11 mouse cellular contexts compared by ENCODE assay signal in genomic region chr2:106972851-106973250, GRCm38 (mm10). TPM values are rescaled to one million over a fixed set of nuclear protein-coding genes. Genes with fewer than 3 reads are reported as not detected.
DNase-seq lines count a peak whose midpoint lies in the region; ATAC-seq and TF ChIP-seq lines count a peak whose summit lies in the region.
"Had no signal": no experiment of that assay in that cellular context is flagged by ENCODE, and none has a peak within 500 bp of the region (broad histone marks: within the 10 kb centered on the region; RNA-seq: fewer than 3 reads in every experiment).

No protein-coding gene starts in this region.

- H3K27me3 ChIP-seq in forebrain, embryonic 11.5 days (ENCODE audit: control insufficient read depth, insufficient read depth, low read length), result no peaks in the 10 kb centered on the region
- H3K27me3 ChIP-seq in forebrain, embryonic 16.5 days (replicated peaks; ENCODE audit: control insufficient read depth, insufficient read depth, low read length), result no peaks in the 10 kb centered on the region
- H3K27me3 ChIP-seq in hindbrain, embryonic 14.5 days (ENCODE audit: control insufficient read depth, insufficient read depth, low read length), result no peaks in the 10 kb centered on the region
- H3K27me3 ChIP-seq in midbrain, embryonic 14.5 days (ENCODE audit: control insufficient read depth, insufficient read depth, low read length), result no peaks in the 10 kb centered on the region

- no peak for ATAC-seq in forebrain, embryonic 11.5 days (replicated peaks; ENCODE audit: low FRiP score)
- ATAC-seq in forebrain, embryonic 16.5 days, result no peak
- no peak for ATAC-seq in hindbrain, embryonic 14.5 days (ENCODE audit: low FRiP score)
- no peak for ATAC-seq in midbrain, embryonic 14.5 days (ENCODE audit: low FRiP score, low TSS enrichment)

- no peak overlapping the region for H3K9ac ChIP-seq in forebrain, embryonic 11.5 days (ENCODE audit: low read length)
- no peak overlapping the region for H3K9ac ChIP-seq in forebrain, embryonic 16.5 days (replicated peaks; ENCODE audit: low read depth, low read length)
- 0 out of 2 replicates have a peak overlapping the region, but pooled peaks have one; percentile 88 for H3K9ac ChIP-seq in hindbrain, embryonic 14.5 days
- H3K9ac ChIP-seq in midbrain, embryonic 14.5 days (replicated peaks; ENCODE audit: low read length), result no peak overlapping the region

- peak overlapping the region; percentile 64 for H3K4me2 ChIP-seq in forebrain, embryonic 11.5 days (ENCODE audit: low read depth, low read length, severe bottlenecking)
- H3K4me2 ChIP-seq in forebrain, embryonic 16.5 days (ENCODE audit: low read length), result no peak overlapping the region; the same call in 1 of the 2 replicates
- H3K4me2 ChIP-seq in hindbrain, embryonic 14.5 days (replicated peaks), result no peak overlapping the region
- H3K4me2 ChIP-seq in midbrain, embryonic 14.5 days (ENCODE audit: low read length), result peak overlapping the region; percentile 65

- no peak overlapping the region for H3K4me3 ChIP-seq in forebrain, embryonic 11.5 days (ENCODE audit: low read depth, low read length)
- no peak overlapping the region for H3K4me3 ChIP-seq in forebrain, embryonic 16.5 days (replicated peaks; ENCODE audit: low read length)
- H3K4me3 ChIP-seq in layer of hippocampus, adult 2 months, result peak overlapping the region; percentile 82; the same call in 1 of the 2 replicates
- no peak overlapping the region for H3K4me3 ChIP-seq in hindbrain, embryonic 14.5 days (replicated peaks; ENCODE audit: low read length)
- H3K4me3 ChIP-seq in midbrain, embryonic 14.5 days (replicated peaks; ENCODE audit: low read depth, low read length), result 0 out of 2 replicates have a peak overlapping the region, but pooled peaks have one; percentile 88

- no peak for DNase-seq in forebrain, embryonic 11.5 days (ENCODE audit: low spot score)
- no peak for DNase-seq in layer of hippocampus, adult 2 months (ENCODE audit: low spot score in 2 of 2)
- no peak for DNase-seq in layer of hippocampus, adult 9-10 months (ENCODE audit: low spot score)
- no peak for DNase-seq in hindbrain, embryonic 14.5 days (ENCODE audit: low spot score)
- DNase-seq in midbrain, embryonic 14.5 days, result no peak
- no peak for DNase-seq in MN1 (ENCODE audit: low spot score)
- no peak for DNase-seq in right cerebral cortex, postnatal 25 days
- DNase-seq: adrenal gland, adult 8-10 months; cerebellum, postnatal 10 days; right cerebral cortex, postnatal 14 days had no signal

- H3K4me1 ChIP-seq in forebrain, embryonic 11.5 days (replicated peaks; ENCODE audit: control insufficient read depth, insufficient read depth, low read length), result peaks cover 4% of the 10 kb centered on the region; the same call in 1 of the 2 replicates
- peaks cover 17% of the 10 kb centered on the region for H3K4me1 ChIP-seq in forebrain, embryonic 16.5 days (replicated peaks; ENCODE audit: control insufficient read depth, insufficient read depth, low read length)
- peaks cover 11% of the 10 kb centered on the region for H3K4me1 ChIP-seq in hindbrain, embryonic 14.5 days (replicated peaks; ENCODE audit: control insufficient read depth, insufficient read depth, low read length)
- peaks cover 14% of the 10 kb centered on the region for H3K4me1 ChIP-seq in midbrain, embryonic 14.5 days (ENCODE audit: control insufficient read depth, insufficient read depth, low read length)

- TF ChIP-seq CTCF in layer of hippocampus, adult 2 months (conservative IDR thresholded peaks at IDR 0.05), result no peak

- WGBS in forebrain, embryonic 11.5 days, result 92% methylated on average over 6 of the region's 6 CpGs
- 96% methylated on average over 6 of the region's 6 CpGs for WGBS in forebrain, embryonic 16.5 days
- 98% methylated on average over 6 of the region's 6 CpGs for WGBS in hindbrain, embryonic 14.5 days
- 94% methylated on average over 6 of the region's 6 CpGs for WGBS in midbrain, embryonic 14.5 days

- H3K27ac ChIP-seq in forebrain, embryonic 11.5 days (ENCODE audit: low read depth, low read length), result no peak overlapping the region
- no peak overlapping the region for H3K27ac ChIP-seq in forebrain, embryonic 16.5 days (ENCODE audit: low read length)
- H3K27ac ChIP-seq in layer of hippocampus, adult 2 months, result no peak overlapping the region
- H3K27ac ChIP-seq in hindbrain, embryonic 14.5 days, result no peak overlapping the region
- no peak overlapping the region for H3K27ac ChIP-seq in midbrain, embryonic 14.5 days (replicated peaks; ENCODE audit: low read depth, low read length)

- H3K36me3 ChIP-seq in forebrain, embryonic 11.5 days (ENCODE audit: control insufficient read depth, insufficient read depth, low read length), result peaks cover 3% of the 10 kb centered on the region; the same call in 1 of the 2 replicates
- peaks cover 5% of the 10 kb centered on the region; the same call in 1 of the 2 replicates for H3K36me3 ChIP-seq in forebrain, embryonic 16.5 days (ENCODE audit: control insufficient read depth, insufficient read depth)
- H3K36me3 ChIP-seq in hindbrain, embryonic 14.5 days (replicated peaks; ENCODE audit: control insufficient read depth, insufficient read depth), result peaks cover 12% of the 10 kb centered on the region
- H3K36me3 ChIP-seq in midbrain, embryonic 14.5 days (ENCODE audit: control insufficient read depth, insufficient read depth, low read length), result peaks cover 10% of the 10 kb centered on the region; the same call in 1 of the 2 replicates

- no peaks in the 10 kb centered on the region for H3K9me3 ChIP-seq in forebrain, embryonic 11.5 days (ENCODE audit: control insufficient read depth, low read length)
- H3K9me3 ChIP-seq in forebrain, embryonic 16.5 days (ENCODE audit: control insufficient read depth, low read length), result no peaks in the 10 kb centered on the region
- H3K9me3 ChIP-seq in hindbrain, embryonic 14.5 days (ENCODE audit: control insufficient read depth, low read length), result no peaks in the 10 kb centered on the region
- no peaks in the 10 kb centered on the region for H3K9me3 ChIP-seq in midbrain, embryonic 14.5 days (ENCODE audit: control insufficient read depth, low read length)

RNA-seq across cellular contexts. Expression of gene Arl14ep, which starts 1.4 kb away (rescaled TPM):
- polyA plus RNA-seq in forebrain, embryonic 11.5 days (2014; fragmentation: Nextera tagmentation; extraction: Ambion mirVana), result 58.1 and 61.3 TPM in 2 replicates
- 37.3 and 42.1 TPM in 2 replicates for polyA plus RNA-seq in forebrain, embryonic 16.5 days (2015; fragmentation: Nextera tagmentation; extraction: Ambion mirVana)
- total RNA-seq in layer of hippocampus, adult 2 months (2021), result 10 to 100 TPM; 49.9 to 53.6 TPM
- polyA plus RNA-seq in hindbrain, embryonic 14.5 days (2014; fragmentation: Nextera tagmentation; extraction: Ambion mirVana), result 37.9 and 39.4 TPM in 2 replicates
- 34.8 and 44.6 TPM in 2 replicates for polyA plus RNA-seq in midbrain, embryonic 14.5 days (2014; fragmentation: Nextera tagmentation; extraction: Ambion mirVana)

Comparison
In these comparisons a context has a peak if more than half of its experiments do, and no peak if none do; other contexts are left out.
1. H3K4me2 ChIP-seq: peak in forebrain, embryonic 11.5 days (single experiment) and midbrain, embryonic 14.5 days (single experiment); none in forebrain, embryonic 16.5 days (single experiment) and hindbrain, embryonic 14.5 days (single experiment).
2. H3K4me3 ChIP-seq: peak in layer of hippocampus, adult 2 months (single experiment) and midbrain, embryonic 14.5 days (single experiment); none in forebrain, embryonic 11.5 days (single experiment), forebrain, embryonic 16.5 days (single experiment) and hindbrain, embryonic 14.5 days (single experiment).